Mouse (Mus musculus) CD4-positive, CD25-positive, alpha-beta regulatory T cell, adult 4 months (primary cell): ENCODE measurements around the gene Plekhg4. TPM values are rescaled to one million over a fixed set of nuclear protein-coding genes. Genes with fewer than 3 reads are reported as not detected.

Experiments
- ATAC-seq: one replicate; pipeline ENCODE4 v1.8.0; 2017
- polyA plus RNA-seq, 2 experiments: library from polyadenylated mRNA; unstranded; fragments of 100-300 nt; shearing (Covaris generic); gene quantifications; one replicate each; pipeline ENCODE4 v1.2.1; 2017

Plekhg4 gene
- polyA plus RNA-seq, 2 experiments from 2014 or later = not detected

DNA sequence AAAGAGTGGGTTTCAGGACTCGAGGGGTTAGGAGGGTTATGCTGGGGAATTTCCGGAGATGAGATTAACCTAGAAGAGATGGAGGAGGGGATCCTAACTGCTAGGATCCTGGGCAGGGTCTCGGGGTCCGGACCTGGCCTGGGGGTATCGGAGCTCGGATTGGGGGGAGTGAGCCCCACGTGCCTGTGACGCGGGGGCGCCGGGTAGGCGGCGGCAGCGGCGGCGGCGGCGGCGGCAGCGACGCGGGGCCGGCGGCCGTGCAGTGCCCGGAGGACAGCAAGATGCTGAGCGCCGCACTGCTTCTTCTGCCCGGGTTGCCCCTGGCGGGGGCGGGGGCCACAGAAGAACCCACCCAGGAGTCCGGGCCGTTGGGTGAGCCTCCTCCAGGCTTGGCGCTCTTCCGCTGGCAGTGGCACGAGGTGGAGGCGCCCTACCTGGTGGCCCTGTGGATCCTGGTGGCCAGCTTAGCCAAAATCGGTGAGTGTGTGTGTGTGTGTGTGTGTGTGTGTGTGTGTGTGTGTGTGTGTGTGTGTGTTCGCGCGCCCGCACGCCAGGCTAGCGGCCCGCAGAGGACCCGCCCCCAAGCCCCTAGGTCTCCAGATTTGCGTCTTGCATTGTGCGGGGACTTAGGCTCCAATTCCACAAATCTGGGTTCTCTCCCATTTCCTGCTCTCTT lies 23.8 kb upstream of the Plekhg4 start:
- no peak for ATAC-seq

DNA sequence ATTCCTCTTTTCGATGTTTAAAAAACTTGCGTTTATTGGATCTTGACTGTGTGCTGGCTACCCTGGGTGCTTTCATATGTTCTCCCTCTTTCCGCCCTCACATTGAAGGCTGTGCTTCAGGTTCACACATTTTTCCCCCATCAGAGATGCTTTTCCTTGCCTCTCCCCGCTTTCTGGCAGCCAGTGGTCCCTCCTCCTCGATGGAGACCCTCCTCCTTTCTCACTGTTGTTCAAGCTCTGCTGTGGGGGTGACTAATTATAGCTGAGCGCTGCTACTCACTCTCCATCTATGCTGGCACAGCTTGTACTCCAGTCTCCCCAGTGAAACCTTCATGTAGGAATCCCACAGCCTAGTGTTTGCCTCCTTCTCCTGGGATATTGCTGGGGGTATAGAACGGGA lies 22.9 kb upstream of the Plekhg4 start:
- no peak for ATAC-seq

DNA sequence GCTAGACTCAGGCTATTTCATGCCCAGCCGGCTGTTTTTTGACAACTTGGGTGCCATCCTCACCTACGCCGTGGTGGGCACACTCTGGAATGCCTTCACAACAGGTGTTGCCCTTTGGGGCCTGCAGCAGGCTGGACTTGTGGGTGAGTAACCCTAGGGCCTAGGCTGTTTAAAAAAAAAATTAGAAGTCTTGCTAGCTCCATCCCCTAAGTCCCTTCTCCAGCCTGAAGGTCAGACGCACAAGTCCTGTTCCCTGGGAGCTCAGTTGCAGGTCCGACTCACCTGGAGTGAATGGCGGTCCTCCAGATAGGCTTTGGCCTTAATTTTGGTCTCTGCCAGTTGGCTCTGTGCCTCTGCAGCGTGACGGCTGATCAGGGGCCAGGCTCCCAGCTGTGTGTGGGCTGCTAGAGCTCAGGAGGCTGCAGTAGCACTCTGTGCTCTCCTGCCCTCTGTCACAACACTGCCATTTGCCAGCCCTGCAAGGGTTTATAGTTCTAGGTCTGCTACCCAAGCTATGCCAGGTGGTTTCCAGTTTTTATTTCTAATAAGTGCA lies 19.4 kb upstream of the Plekhg4 start:
- no peak for ATAC-seq

DNA sequence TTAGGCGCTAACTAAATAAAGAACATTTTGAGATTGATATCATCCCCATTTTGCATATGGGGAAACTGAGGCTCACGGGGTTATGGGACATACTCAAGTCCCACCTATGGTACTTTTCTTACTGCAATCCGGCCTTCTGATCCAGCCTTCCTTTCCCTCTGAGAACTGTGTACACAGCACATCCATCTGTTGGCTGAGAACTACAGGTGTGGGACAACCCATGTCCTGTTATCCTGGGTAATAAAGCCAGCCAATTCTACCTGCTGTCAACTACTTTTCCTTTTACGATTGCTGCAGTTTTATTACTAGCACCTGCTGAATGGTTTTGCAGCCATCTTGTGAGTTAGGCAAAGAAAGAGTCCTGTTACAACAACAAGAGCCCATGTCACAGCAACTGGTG lies 18.5 kb upstream of the Plekhg4 start:
- no peak for ATAC-seq

DNA sequence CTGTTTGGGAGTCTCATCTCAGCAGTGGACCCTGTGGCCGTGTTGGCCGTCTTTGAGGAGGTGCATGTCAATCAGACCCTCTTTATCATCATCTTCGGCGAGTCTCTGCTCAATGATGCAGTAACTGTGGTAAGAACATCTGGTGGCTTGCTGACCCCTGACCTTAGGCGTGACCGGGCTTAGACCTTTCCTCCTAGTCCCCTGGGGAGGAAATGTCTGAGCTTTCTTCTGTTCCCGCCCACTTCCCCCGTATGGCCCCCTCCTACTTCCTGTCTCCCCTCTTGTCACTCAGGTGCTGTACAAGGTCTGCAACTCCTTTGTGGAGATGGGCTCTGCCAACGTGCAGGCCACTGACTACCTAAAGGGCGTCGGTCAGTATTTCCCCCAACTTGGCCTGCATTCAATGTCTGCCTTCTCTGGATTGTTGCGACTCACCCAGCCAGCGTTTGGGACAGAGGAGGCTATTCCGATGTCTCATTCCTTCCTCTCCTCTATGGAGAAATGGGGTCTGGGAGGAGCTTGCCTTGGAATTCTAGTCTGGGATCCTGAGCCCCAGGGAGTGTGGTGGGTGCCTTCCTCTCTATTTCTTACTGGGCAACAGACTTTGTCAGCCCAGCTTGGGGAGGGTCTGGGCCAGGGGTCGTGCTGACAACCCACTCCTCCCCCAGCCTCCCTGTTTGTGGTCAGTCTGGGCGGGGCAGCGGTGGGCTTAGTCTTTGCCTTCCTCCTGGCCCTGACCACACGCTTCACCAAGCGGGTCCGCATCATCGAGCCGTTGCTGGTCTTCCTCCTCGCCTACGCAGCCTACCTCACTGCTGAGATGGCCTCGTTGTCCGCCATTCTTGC lies 17.7 kb upstream of the Plekhg4 start:
- ATAC-seq = no peak

DNA sequence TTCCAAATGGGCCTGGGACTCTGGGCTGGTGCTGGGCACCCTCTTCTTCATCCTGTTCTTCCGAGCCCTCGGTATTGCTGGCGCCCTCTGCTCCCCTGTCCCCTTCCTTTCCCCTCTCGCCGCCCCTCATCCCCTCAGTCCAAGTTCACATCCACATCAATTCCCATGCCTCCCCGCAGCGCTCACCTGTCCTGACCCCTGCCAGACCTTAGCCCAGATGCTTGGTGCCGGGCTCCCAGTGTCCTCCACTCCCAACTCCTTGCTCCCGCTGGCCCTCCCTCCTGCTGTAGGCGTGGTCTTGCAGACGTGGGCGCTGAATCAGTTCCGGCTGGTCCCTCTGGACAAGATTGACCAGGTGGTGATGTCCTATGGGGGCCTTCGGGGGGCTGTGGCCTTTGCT lies 16.4 kb upstream of the Plekhg4 start:
- ATAC-seq = no peak

DNA sequence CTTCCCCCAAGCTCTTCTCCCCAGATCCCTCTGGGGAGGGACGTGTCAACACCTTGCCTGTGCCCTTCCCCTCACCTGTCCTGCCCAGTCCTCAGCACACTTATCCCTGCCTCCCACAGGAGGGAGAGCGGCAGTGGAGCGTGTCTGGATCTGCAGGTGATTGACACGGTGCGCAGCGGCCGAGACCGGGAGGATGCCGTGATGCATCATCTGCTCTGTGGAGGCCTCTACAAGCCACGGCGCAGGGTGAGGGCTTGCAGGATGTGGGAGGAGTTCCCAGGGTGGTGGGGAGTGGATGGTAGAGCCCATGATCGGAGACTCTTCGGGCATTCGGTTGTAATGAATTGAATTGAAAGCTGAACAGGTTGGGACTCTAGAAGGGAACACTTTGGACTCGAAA lies 13.9 kb upstream of the Plekhg4 start:
- no peak for ATAC-seq

DNA sequence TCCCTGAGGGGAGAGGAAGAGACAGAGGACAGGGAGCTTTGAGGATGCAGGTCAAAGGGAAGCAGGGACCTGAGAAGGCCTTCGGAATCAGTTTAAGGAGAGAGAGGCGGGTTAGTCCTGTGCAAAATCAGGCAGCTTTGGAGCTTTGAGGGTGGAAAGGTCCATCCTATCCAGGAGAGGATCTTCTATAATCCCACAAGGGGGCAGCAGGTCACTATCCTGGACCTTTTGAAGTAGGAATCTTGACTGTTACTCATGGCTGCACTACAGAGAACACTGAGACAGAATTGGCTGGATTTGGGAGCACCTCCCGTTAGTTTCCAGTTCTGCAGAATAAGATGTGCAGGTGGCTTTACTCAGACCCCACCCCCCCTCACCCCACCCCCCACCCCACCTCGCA lies 13.4 kb upstream of the Plekhg4 start:
- ATAC-seq = no peak

DNA sequence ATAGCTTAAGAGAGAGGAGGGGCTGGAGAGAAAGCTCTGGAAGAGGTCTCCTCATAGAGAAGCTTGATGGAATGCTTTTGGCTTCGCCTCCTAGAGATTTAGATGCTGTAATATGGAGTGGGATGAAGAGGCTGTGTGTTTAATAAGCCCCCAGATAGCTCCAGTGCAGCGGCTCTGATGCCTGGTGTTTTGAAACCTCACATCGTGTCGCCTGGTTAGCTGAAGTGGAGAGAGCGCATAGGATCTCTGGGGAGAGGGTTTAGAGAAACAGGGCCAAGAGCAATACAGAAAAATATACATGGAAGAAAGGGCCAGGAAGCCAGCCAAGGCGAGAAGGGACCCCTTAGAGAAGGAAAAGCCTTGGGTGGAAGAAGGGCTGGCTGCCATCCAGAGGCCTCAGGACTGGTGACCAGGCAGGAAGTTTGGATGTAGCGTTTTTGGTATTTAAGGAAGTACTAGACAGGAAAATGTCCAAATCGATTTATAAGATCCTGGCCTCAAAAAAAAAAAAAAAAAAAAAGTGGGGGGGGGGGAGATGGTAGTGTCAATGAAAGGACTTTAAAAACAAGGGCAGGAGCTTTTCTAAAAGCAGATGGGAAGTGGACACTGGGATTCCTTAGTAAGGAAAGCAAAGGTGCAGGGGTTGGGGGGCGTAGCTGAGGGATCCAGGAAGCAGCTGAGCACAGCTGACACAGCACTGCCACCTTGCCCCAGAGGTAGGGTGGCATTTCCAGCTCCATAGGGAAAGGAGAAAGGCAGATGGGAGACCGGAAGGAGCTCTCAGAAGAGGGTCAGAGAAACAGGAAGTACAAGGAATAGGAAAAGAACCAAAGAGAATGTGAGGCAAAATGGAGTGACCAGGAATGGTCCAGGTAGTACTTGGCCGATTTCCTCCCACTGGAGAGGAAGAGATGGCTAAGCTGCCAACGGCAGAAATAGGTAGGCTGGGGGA lies 11.0 kb upstream of the Plekhg4 start:
- ATAC-seq = no peak

DNA sequence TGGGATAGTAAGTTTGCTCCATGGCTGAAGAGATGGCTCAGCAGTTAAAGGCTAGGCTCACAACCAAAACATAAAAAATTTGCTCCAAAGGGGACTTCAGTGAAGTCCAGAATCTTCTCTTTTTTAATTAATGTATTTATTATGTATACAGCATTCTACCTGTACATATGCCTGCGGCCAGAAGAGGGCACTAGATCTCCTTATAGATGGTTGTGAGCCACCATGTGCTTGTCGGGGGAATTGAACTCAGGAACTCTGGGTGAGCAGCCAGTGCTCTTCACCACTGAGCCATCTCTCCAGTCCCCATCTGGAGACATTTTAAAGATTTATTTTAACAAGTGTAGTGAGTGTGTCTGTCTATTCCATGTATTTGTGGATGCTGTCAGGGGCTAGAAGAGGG lies 6.0 kb upstream of the Plekhg4 start:
- no peak for ATAC-seq

DNA sequence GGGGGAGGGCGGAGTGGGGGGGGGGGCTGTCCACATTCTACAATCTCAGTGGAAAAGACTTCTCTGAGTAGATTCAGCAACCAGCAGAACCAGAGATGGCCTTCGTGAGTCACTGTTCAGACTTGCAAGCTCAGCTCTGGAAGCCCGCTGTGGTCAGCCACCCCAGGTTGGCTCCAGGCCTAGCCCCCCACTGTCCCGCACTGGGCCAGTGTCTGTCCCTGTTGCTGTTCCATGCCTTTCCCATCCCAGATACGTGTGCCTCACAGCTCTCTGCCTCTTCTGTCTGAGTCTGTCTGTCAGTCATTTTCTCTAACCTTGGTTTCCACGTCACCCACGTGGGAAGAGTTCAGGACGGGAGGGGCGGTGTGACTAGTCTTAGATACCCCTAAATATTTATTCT lies 601 bp upstream of the Plekhg4 start:
- ATAC-seq = no peak

DNA sequence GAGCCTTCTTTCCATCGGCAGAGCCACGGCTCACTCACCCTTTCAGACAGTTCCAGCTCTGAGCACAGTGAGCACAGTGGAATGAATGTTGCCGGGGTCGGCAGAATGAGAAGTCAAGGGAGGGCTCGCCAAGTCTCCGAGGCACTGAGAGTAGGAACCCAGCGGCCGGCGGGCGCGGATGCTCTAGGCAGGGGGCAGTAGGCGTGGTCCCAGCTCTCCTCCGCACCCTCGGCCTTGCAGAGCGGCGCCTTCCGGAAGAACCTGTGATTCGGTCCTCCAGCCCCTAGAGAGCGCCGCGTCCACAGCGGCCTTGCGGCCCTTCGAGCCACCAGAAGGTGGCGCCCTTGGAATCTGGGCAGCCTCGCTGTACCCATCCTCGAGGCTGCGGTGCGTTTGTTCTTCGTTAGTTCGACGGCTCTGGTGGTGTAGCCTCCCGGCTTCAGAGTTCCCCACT lies 1.5 kb downstream of the Plekhg4 start:
- no peak for ATAC-seq

DNA sequence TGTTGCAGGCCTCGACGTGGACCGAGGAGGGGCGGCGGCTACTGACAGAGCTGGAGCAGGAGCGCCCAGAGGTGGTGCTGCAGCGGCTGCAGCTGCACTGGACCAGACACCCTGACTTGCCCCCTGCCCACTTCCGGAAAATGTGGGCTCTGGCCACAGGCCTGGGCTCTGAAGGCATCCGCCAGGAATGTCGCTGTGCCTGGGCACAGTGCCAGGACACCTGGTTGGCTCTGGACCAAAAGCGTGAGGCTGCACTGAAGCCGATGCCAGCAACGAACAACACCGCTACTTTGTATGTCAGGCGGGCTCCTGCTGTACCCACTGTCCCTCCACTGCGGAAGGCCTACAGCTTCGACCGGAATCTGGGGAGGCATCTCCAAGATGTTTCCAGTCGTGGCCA lies 5.6 kb downstream of the Plekhg4 start:
- ATAC-seq = no peak

DNA sequence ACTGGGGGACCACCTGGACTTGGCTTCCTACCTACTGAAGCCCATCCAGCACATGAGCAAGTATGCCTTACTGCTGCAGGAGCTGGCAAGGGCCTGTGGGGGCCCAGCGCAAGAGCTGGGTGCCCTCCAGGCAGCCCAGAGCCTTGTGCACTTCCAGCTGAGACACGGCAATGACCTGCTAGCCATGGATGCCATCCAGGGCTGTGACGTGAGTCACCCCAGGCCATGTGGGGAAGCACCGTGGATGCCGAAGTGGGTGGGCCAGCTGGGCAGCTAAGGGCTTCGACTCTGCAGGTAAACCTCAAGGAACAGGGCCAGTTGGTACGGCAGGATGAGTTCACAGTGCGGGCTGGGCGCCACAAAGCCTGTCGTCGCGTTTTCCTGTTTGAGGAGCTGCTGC lies 7.2 kb downstream of the Plekhg4 start:
- no peak for ATAC-seq

DNA sequence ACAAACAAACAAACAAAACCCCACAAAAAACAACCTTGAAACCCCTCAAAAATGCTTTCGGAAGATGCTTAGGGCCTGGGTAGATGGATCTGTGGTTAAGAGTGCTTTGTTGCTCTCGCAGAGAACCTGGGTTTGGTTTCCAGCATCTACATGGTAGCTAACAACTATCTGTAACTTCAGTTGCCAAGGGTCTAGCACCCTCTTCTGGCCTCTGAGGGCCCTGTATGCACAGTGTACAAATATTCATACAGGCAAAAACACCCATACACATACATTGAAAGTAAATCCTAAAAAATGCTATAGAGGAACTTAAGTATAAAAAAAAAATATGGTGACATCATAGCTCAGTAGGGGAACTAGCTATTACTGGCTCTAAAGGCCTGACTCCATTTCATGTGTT lies 11.0 kb downstream of the Plekhg4 start:
- no peak for ATAC-seq

DNA sequence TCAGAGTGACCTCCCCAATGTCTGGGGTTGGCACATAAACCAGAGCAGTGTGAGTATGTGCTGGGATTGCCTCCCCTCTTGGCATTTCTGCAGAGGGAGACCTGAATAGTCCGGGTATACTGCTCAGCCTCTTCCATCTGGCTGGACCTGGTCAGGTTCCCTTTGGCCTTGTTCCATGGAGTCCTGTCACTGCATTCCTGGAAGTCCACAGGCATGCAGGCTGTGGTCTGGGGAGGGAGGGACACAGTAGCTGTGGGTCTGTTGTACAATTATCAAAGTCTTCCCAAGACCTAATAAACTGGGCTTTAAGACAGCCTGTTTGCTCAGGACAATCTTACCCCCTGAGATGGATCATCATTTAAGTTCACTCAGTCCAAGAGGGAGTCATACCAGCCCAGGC lies 14.1 kb downstream of the Plekhg4 start:
- ATAC-seq = no peak

DNA sequence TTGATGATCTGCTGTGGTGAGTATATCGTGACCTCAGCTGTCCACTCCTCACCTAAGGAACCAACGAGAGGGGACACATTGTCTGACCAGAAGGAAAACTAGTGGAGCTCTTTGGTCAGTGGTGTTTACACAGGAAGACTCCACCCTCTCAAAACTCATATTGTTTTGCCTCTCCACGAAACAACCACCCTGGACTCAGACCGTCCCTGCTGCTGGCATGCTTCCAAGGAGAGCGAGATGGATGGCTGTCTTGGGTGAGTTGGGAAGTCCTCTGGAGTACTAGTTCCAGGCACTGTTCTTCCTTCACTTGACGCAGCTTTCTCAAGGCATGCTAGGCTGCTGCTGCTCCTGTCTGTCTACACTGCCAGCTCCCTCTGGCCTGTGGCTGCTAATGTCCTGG lies 16.0 kb downstream of the Plekhg4 start:
- ATAC-seq = no peak

DNA sequence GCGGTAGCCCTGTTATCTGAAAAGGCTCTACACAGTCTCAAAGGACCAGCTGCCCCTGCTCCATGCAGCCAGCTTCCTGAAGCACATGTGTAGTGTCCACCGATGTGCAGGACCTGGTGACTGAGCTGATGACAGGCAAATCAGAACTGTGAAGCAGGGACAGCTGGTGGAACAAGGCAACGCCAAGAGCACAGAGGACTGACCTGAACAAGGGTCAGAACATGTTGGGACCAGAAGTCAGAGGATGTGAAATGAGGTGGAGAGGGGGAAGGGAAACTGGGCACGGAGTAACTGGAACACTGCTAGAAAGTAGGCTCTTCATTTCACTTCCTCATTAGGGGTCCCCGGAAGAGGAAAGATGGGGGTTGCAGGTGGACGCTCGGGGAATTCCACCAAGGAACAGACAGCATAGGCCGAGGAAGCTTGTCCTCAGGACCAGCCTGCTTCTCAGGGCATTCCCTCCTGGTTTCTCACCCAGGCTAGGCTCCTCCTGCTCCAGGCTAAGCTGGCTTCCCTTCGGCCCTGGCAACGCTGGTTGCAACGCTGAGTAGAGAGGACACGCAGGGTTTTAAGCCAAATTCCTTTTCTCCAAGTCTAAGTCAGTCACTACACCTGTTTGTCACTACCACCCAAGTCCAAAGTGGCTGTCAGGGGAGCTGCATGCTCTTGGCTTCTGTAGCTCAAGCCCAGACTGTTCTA lies 20.2 kb downstream of the Plekhg4 start:
- no peak for ATAC-seq

DNA sequence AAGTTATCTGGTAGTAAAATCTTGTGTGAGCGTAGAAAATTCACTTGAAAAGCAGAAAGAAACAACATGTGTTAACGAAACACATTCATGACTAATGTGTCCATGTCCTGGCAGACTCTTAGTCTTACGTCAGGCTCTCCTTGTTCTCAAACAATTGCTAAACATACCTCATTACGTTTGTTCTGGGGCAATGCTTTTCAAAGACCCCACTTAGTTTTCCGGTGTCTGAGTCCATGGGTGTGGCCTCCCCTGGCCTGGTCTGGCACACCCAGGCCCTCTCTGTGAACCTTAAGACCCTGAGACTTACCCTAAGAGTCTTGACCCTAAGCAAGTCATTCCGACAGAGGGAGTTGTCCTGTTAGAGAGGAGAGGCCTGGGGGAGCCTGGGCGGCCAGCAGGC lies 20.8 kb downstream of the Plekhg4 start:
- ATAC-seq = no peak

DNA sequence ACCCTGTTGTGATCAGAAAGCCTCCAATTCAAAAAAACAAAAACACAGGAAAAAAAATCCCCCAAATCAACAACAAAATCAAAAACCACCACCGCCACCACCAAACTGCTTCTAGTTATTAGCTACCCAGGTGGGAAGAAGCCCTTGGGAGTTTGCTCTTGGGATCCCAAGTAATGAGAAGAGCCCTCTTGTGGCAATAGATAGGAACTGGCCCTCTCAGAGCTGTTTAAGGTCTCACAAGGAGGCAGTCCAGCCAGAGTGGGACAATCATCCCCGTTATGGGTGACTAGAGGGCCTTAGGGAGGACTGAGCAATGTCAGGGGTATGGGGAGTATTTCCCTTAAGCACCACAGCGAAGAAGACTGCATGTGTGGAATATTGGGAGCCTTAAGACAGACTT lies 24.7 kb downstream of the Plekhg4 start:
- ATAC-seq = no peak

DNA sequence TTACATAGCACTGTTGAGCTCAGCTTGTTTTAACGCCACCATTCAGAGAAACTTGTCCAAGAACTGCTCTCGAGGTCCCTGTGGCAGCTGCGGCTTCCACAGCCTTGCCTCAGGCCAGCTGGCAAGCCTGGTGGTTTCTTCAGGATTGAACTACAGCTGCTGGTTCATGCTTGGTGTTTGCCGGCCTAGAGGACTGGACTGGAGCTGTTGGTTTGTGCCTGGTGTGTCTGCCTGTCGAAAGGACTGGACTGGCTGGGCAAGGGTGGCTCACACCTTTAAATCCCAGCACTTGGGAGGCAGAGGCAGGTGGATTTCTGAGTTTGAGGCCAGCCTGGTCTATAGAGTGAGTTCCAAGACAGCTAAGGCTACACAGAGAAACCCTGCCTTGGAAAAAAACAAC lies 26.9 kb downstream of the Plekhg4 start:
- no peak for ATAC-seq

DNA sequence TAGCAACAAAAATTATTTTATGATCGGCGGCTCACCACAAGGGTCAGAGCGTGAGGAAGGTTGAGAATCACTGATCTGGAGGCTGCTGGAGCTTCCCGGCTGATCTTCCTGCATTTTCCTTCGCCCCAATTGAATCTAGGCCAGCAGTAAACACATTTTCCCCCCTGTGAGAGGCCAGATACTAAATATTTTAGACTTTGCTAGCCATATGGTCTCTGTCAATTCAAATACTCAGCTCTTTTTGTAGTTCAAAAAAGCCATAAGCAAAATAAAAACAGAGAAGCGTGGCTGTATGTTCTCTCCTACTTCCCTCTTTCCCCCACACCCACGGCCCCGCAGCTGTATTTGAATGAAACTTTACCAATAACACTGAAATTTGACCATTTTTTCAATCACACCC lies 30.4 kb downstream of the Plekhg4 start:
- ATAC-seq = no peak
